Mouse (Mus musculus): ENCODE data around the gene Csnk1e.

Csnk1e gene

GRCm38 (mm10) chr15:79424602-79425001 lies 30.8 kb downstream of the Csnk1e start:
- no peak for DNase-seq (ENCODE audit: low spot score)

DNA sequence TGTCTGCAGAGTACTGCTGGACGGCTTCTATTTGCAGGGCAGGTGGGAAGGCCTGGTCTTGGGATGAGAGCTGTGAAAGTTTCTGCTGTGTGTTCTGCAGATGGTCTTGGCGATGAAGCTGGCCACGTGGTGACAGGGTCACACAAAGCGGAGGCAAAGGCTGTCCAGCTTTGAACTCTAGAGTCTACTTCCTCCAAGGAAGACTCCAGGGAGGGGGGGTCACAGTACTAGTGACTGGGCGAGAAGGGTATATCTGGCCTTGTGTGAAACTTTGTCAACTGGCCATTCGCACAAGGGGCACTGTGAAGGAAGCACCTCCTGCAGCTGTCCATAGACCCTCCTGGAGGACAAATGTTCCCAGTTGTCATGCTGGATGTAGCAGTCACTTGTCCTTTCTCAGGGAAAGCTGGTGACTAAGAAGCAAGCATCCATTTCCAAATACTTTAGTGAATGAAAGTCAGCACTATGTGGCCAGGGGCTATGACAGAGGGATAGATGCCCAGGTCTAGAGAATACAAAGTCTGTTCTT lies 32.6 kb downstream of the Csnk1e start:
- DNase-seq (ENCODE audit: low spot score) = no peak

DNA sequence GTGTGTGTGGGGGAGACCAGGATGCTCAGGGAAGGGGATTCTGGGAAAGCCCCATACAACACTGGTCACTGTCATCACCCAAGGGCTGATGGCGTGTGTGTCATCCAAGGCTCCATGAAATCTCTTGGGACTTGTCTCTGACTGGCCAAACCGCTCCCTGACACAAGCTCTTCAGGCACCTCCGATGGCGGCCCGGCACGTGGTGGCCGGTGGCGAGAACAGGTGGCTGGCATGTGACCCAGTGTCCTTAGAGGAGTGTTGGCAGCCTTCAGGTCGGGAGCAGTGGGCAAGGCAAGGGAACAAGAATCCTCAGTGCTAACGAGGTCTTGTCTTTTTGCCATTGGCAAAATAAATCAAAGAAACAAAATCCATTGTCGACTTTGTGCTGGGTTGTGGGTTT lies 36.7 kb downstream of the Csnk1e start:
- no peak for DNase-seq (ENCODE audit: low spot score)

- DNase-seq (ENCODE audit: low spot score) = no peak
Observed at GRCm38 (mm10) chr15:79418265-79418664, 37.1 kb downstream of the Csnk1e start.

- no peak for DNase-seq (ENCODE audit: low spot score)
Observed at GRCm38 (mm10) chr15:79417379-79417778, 38.0 kb downstream of the Csnk1e start.

DNA sequence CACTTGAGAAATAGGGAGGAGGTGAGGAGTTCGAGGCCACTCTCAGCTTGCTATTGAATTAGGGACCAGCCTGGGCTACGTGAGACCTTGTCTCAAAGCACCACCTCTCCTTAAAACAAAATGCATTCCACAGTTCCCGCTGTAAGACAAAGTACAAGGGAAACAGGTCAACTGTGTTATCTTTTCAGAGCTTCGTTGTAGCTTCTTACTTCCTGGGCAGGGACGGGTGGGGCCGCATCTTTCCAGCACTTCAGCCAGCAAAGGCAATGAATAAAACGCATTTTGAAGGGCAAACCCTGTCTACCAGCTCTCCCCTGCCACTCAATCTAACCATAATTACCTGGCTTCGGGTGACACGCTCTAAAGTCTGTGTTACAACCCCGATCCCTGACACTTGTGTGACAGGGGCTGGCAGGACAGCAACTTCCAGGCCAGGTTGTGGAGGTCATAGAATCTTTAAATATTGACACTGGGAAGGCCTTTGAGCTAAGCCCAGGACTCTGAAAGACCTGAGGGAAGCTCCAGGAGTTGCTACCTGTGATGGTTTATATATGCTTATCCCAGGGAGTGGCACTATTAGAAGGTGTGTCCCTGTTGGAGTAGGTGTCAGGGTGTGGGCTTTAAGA lies 38.8 kb downstream of the Csnk1e start:
- no peak for DNase-seq (ENCODE audit: low spot score)

DNA sequence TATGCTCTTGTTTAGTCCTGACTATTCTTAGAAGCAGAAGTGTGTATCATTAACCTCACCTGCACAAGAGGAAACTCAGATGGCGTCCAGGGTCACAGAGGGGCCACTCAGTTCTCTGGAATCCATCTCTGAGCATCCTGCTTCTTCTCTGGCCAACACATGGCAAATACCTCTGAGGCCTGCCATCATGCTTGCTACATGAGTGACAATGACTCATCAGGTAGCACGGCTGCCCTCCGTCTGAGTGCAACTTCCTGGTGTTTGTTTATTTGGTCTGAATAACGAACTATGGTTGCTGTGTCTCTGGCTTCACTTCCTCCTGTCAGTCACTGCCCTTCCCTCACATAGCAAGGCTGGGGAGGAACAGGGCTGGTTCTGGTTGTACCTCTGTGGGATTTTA lies 40.9 kb downstream of the Csnk1e start:
- DNase-seq (ENCODE audit: low spot score) = no peak

GRCm38 (mm10) chr15:79413802-79414201 lies 41.6 kb downstream of the Csnk1e start:
- no peak for DNase-seq (ENCODE audit: low spot score)

- no peak for DNase-seq (ENCODE audit: low spot score)
Observed at GRCm38 (mm10) chr15:79413201-79413600, 42.2 kb downstream of the Csnk1e start.

DNA sequence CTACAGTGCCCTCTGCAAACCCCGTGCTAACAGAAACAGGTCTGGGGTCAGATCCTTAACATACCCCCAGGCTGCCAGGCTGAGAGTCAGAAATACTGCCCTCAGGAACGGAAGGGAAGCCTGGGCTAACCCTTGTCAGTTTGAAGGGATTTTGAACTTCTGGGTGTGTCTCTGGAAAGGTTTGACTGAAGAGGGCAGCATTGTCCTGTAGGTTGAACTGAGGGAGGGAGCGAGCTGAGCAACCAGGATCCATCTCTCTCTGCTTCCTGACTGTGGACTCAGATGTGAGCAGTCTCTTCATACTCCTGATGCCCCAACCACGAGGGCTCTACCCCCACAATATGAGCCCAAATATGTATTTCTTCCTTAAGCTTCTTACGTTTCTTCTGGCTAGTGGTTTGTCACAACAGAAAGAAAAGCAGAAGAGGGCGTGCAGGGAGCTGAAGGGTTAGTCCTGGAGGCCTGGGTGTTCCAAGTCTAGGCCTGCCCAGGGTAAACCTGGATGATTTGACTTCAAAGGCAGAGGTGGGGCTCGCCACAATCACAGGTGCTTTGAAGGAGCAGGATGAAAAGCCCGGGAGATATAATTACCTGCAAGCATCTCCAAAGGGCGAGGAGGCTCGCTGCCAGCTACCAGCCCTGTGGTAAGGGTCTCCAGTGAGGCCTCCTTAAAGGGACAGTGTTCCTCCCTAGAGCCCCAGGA lies 43.9 kb downstream of the Csnk1e start:
- no peak for DNase-seq (ENCODE audit: low spot score)

- DNase-seq (ENCODE audit: low spot score) = no peak
Observed at GRCm38 (mm10) chr15:79409077-79409573, 46.2 kb downstream of the Csnk1e start.

DNA sequence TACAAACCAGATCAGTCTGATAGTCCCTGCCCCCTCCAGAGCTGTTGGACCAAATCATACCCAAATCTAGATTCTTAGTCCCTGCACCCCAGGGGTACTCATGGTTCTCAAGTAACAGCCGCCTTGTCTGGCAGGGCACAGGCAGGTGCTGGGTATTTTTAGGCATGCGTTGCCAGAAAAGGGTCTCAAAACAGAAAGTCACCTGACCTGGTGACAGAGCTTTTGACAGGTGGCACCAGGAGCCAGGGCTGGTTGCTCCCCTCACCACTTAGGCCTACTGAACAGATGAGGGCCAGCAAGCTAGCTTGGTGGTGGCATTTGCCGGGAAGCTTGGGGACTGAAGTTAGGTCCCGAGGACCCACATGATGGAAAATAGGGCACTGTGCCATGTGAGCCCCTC lies 48.8 kb downstream of the Csnk1e start:
- DNase-seq (ENCODE audit: low spot score) = no peak

DNA sequence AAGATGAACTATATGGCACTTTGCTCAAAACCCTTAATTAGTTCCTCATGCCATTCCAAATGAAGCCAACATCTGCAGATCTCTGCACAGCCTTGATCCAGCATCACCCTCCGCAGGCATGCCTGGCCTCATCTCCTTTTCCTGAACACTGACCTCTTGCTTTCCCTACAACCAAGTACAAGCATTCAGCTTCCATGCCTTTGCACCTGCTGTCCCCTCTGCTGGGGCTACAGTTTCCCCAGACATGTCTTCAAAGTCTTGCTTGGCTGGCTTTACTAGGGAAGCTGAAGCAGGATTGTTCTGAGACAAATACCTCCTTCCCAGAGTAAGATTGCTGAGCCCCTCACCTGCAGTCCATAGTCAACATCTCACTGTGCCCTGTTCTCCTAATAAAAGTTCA lies 51.1 kb downstream of the Csnk1e start:
- no peak for DNase-seq (ENCODE audit: low spot score)

DNA sequence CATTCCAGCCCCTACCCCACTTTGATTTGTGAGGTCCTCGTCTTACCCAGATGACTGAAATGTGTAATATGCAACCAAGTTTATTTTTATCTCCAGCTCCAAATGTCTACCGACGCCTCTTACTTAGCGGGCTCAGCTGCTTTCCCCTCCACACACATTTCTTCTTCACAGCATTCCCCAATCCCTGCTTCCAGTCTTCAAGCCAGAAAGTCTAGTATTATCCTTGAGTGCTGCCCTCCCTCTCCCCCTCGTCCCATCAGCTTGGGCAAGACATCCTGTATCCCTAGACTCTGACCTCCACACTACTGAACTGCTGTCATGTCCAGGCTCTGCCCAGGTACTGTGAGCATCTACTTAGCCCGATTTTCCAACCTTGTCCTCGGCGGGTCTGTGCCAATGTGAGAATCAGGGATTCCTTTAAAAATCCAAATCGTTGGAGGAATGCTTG lies 51.6 kb downstream of the Csnk1e start:
- peak; percentile 31 for DNase-seq (ENCODE audit: low spot score)

- peak; percentile 89 for DNase-seq (ENCODE audit: low spot score)
Observed at GRCm38 (mm10) chr15:79402836-79403762, 52.3 kb downstream of the Csnk1e start, which contains the start of gene Tmem184b. Gene Tmem184b, minus strand, starts transcription at chr15:79403569.

DNA sequence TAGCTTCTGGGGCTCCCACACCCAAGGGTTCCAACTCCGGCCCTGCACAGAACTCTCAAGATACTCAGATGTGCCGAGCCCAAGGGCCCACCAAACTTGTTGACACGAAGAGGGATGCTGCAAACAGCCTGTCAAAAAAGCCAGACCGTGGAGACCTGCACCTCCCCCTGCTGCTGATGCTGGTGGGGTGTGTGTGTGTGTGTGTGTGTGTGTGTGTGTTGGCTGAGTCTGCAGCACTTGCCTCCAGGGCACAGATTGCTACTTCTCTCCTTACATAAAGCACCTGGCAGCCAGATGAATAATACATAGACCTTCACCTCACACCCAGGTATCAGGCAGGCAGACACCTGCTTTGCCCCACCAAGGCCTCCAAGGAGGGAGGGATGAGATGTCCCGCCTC lies 53.2 kb downstream of the Csnk1e start:
- DNase-seq (ENCODE audit: low spot score) = no peak

DNA sequence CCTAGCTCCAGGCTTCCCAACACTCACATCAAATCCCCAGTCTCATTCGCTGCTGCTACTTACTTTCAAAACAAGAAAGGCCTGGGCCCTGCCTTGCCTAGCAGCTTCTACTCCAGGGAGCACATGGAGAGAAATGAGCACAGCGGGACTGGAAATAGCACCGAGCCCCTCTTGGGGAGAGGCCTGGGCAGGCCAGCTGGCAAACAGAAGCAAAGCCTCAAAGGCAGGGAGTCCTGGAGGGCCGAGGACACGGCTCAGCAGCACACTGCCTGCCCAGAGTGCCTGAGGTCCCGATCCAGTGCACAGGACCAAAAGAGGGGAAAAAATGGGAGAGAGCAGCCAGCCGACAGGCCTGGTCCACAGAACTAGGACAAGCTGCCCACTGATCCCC lies 54.4 kb downstream of the Csnk1e start:
- DNase-seq (ENCODE audit: low spot score) = no peak

GRCm38 (mm10) chr15:79400134-79400974 lies 55.0 kb downstream of the Csnk1e start:
- peak; percentile 35 for DNase-seq (ENCODE audit: low spot score)

- DNase-seq (ENCODE audit: low spot score) = no peak
Observed at GRCm38 (mm10) chr15:79399231-79400052, 55.9 kb downstream of the Csnk1e start.

DNA sequence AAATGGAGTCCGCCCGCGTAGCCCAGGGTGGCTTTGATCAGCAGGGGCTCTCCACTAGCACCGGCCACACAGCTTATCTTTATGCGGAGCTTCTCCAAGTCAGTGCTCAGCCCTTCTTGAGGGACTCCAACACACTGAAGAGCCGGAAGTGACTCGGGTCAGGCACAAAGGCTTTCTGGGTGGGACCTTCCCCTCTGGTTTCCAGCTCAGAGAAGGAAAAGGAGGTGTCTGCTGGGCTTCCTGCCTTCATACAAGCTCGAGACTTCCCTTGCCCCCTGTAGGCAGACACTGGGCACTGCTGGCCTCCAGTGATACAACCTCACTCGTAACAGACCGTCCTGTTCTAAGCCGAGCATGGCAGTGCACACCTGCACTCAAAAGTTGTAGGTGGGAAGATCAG lies 58.6 kb downstream of the Csnk1e start:
- DNase-seq (ENCODE audit: low spot score) = peak; percentile 44
